Mouse (Mus musculus) CD4-positive, CD25-positive, alpha-beta regulatory T cell, adult 4 months (primary cell): ENCODE measurements around the gene Myo1f. TPM values are rescaled to one million over a fixed set of nuclear protein-coding genes. Genes with fewer than 3 reads are reported as not detected.

Source experiments
- polyA plus RNA-seq, 2 experiments: library from polyadenylated mRNA; unstranded; fragments of 100-300 nt; shearing (Covaris generic); gene quantifications; one replicate each; pipeline ENCODE4 v1.2.1; 2017

The Myo1f gene
- polyA plus RNA-seq, 2 experiments from 2014 or later = 51.2 to 91.0 TPM

Other genes starting within 250 kb of the Myo1f start
- 10 to 100 TPM in 1 of 2 experiments, 1 to 10 TPM in 1; 7.5 to 10.2 TPM for gene Zfp81, start 196.8 kb upstream of the Myo1f start, polyA plus RNA-seq
- 10 to 100 TPM in 1 of 2 experiments, 1 to 10 TPM in 1; 7.1 to 10.2 TPM for gene Zfp101, start 161.1 kb upstream of the Myo1f start, polyA plus RNA-seq
- not detected for gene Actl9, start 122.8 kb upstream of the Myo1f start, polyA plus RNA-seq
- gene Adamts10, start 31.5 kb upstream of the Myo1f start, polyA plus RNA-seq = 10 to 100 TPM; 53.9 to 80.8 TPM
- 10 to 100 TPM; 51.4 to 82.4 TPM for gene Zfp414, start 73.4 kb downstream of the Myo1f start, polyA plus RNA-seq
- gene Pram1, start 82.3 kb downstream of the Myo1f start, polyA plus RNA-seq = 1 to 10 TPM; 1.3 to 2.4 TPM
- 100 to 1,000 TPM; 297 to 326 TPM for gene Hnrnpm, start 131.2 kb downstream of the Myo1f start, polyA plus RNA-seq
- 10 to 100 TPM; 23.1 to 24.4 TPM for gene March2, start 163.0 kb downstream of the Myo1f start, polyA plus RNA-seq
- 100 to 1,000 TPM; 257 to 400 TPM for gene Rab11b, start 204.8 kb downstream of the Myo1f start, polyA plus RNA-seq
- gene Angptl4, start 226.1 kb downstream of the Myo1f start, polyA plus RNA-seq = 1 to 10 TPM; 4.4 to 6.1 TPM